Comparison of ENCODE assay signal across 8 mouse cellular contexts in the genomic region with DNA sequence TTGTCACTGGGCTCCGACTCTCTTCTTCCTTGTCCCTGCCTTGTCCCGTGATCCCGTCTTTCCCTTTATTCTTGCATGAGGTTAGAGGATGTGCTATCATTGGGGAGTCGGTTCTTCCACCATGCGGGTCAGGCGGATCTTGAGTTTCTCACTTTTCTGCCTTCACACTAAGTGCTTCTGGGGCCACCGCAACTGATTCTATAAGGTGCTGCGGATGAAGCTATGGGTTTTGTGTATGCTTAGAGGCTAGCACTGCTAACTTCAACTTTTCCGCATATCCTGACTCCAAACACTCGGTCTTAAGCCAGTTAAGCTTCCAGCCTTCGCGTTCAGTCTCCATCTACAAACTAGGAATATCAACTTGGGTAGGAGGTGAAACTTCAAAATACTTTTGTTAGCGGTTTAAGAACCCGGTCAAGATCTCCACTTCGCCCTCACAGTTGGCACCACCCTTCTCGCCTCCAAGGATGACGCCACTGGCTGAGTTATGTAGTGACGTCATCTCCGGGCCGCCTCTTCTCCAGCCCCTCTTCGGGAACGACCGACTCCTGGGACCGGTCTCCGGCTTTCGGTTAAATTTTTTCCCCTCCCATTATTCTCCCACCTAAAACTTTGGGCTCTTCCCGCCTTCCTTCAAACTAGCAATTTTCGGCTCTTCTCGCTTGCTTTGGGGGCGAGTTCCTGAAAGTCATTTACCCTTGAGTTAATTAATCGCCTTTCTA. TPM values are rescaled to one million over a fixed set of nuclear protein-coding genes. Genes with fewer than 3 reads are reported as not detected.
A peak's percentile ranks its signal among the peaks of the same experiment; 100 is the strongest.
DNase-seq lines count a peak whose midpoint lies in the region; ATAC-seq lines count a peak whose summit lies in the region.

No protein-coding gene starts in this region.

- H3K4me2 ChIP-seq in intestine, embryonic 15.5 days (replicated peaks), result peak overlapping the region; percentile 81
- peak overlapping the region; percentile 96 for H3K4me2 ChIP-seq in midbrain, embryonic 11.5 days

- DNase-seq in adrenal gland, adult 8-10 months, result peak; percentile 91
- peak; percentile 90 for DNase-seq in embryo, embryonic 11.5 days (ENCODE audit: low read depth, low spot score)
- DNase-seq in gastrocnemius, postnatal 4 days (ENCODE audit: low spot score in 2 of 2), result peak; percentile 72 to 87
- peak; percentile 89 for DNase-seq in left cerebral cortex, postnatal 4 days
- DNase-seq in midbrain, embryonic 11.5 days (ENCODE audit: low spot score, missing footprints), result peak; percentile 99
- DNase-seq in right cerebral cortex, postnatal 4 days, result peak; percentile 77
- peak; percentile 95 for DNase-seq in yolk sac, embryonic 10.5 days (ENCODE audit: low spot score)

- peak overlapping the region; percentile 100 for H3K27ac ChIP-seq in intestine, embryonic 15.5 days
- peak overlapping the region; percentile 100 for H3K27ac ChIP-seq in midbrain, embryonic 11.5 days (ENCODE audit: low read depth, low read length)

- H3K9me3 ChIP-seq in intestine, embryonic 15.5 days, result no peaks in the 10 kb centered on the region
- no peaks in the 10 kb centered on the region for H3K9me3 ChIP-seq in midbrain, embryonic 11.5 days (ENCODE audit: control insufficient read depth, low read length)

- peak overlapping the region; percentile 100 for H3K9ac ChIP-seq in intestine, embryonic 15.5 days
- H3K9ac ChIP-seq in midbrain, embryonic 11.5 days (ENCODE audit: low read length), result peak overlapping the region; percentile 100

- WGBS in intestine, embryonic 15.5 days, result under 1% methylated on average over 31 of the region's 31 CpGs
- WGBS in midbrain, embryonic 11.5 days, result under 1% methylated on average over 31 of the region's 31 CpGs

- peaks cover 7% of the 10 kb centered on the region for H3K4me1 ChIP-seq in intestine, embryonic 15.5 days (replicated peaks)
- H3K4me1 ChIP-seq in midbrain, embryonic 11.5 days (ENCODE audit: control insufficient read depth, insufficient read depth, low read length), result peaks cover 14% of the 10 kb centered on the region

- intact Hi-C loops in left cerebral cortex, postnatal 4 days (cut with DNase I), result no loop called here

- ATAC-seq in intestine, embryonic 15.5 days, result peak; percentile 85
- ATAC-seq in midbrain, embryonic 11.5 days (ENCODE audit: low FRiP score), result peak; percentile 83

- peak overlapping the region; percentile 86 for H3K4me3 ChIP-seq in intestine, embryonic 15.5 days (replicated peaks)
- H3K4me3 ChIP-seq in midbrain, embryonic 11.5 days (ENCODE audit: low read depth, low read length), result peak overlapping the region; percentile 89

- H3K27me3 ChIP-seq in intestine, embryonic 15.5 days (replicated peaks), result no peaks in the 10 kb centered on the region
- H3K27me3 ChIP-seq in midbrain, embryonic 11.5 days (ENCODE audit: control insufficient read depth, insufficient read depth, low read length), result no peaks in the 10 kb centered on the region

- no peaks in the 10 kb centered on the region for H3K36me3 ChIP-seq in intestine, embryonic 15.5 days
- H3K36me3 ChIP-seq in midbrain, embryonic 11.5 days (ENCODE audit: control insufficient read depth, insufficient read depth, low read length), result no peaks in the 10 kb centered on the region

RNA-seq across cellular contexts. Expression of a gene that starts 1.5 kb away (rescaled TPM):
- total RNA-seq in adrenal gland, adult 8-10 months (2022), result 10 to 100 TPM; 43.4 to 47.5 (median 46.2) TPM
- 10 to 100 TPM; 49.3 to 51.8 TPM for total RNA-seq in gastrocnemius, postnatal 4 days (2021)
- 13.8 and 14.4 TPM in 2 replicates for polyA plus RNA-seq in intestine, embryonic 15.5 days (2015; fragmentation: Nextera tagmentation; extraction: Ambion mirVana)
- total RNA-seq in left cerebral cortex, postnatal 4 days (2021), result 10 to 100 TPM; 67.8 to 68.5 TPM
- polyA plus RNA-seq in midbrain, embryonic 11.5 days (2014; fragmentation: Nextera tagmentation; extraction: Ambion mirVana), result 15.5 and 16.1 TPM in 2 replicates

RNA-seq across cellular contexts. Expression of a gene that starts 11.7 kb away (rescaled TPM):
- 10 to 100 TPM; 64.0 to 78.2 (median 67.5) TPM for total RNA-seq in adrenal gland, adult 8-10 months (2022)
- total RNA-seq in gastrocnemius, postnatal 4 days (2021), result 10 to 100 TPM; 76.3 to 77.6 TPM
- polyA plus RNA-seq in intestine, embryonic 15.5 days (2015; fragmentation: Nextera tagmentation; extraction: Ambion mirVana), result 270 and 284 TPM in 2 replicates
- 100 to 1,000 TPM; 119 to 129 TPM for total RNA-seq in left cerebral cortex, postnatal 4 days (2021)
- polyA plus RNA-seq in midbrain, embryonic 11.5 days (2014; fragmentation: Nextera tagmentation; extraction: Ambion mirVana), result 382 and 395 TPM in 2 replicates

RNA-seq across cellular contexts. Expression of a gene that starts 53.3 kb away (rescaled TPM):
- total RNA-seq in adrenal gland, adult 8-10 months (2022), result 10 to 100 TPM; 55.2 to 93.9 (median 72.1) TPM
- total RNA-seq in gastrocnemius, postnatal 4 days (2021), result 10 to 100 TPM; 21.1 to 27.2 TPM
- 48.9 and 54.8 TPM in 2 replicates for polyA plus RNA-seq in intestine, embryonic 15.5 days (2015; fragmentation: Nextera tagmentation; extraction: Ambion mirVana)
- total RNA-seq in left cerebral cortex, postnatal 4 days (2021), result 10 to 100 TPM; 61.8 to 66.8 TPM
- polyA plus RNA-seq in midbrain, embryonic 11.5 days (2014; fragmentation: Nextera tagmentation; extraction: Ambion mirVana), result 40.0 and 49.2 TPM in 2 replicates

Comparison
In these comparisons a context has a peak if more than half of its experiments do, and no peak if none do; other contexts are left out.
1. Peak in every context shown above with its lines: DNase-seq, ATAC-seq, H3K4me3 ChIP-seq and H3K27ac ChIP-seq.